Mouse (Mus musculus): Measurements from ENCODE around the gene Rhbg.

Rhbg gene

GRCm38 (mm10) chr3:88206500-88206899 is 48.0 kb downstream of the Rhbg start:
- no peak for DNase-seq

GRCm38 (mm10) chr3:88205563-88206491 is 48.7 kb downstream of the Rhbg start:
- no peak for DNase-seq

DNA sequence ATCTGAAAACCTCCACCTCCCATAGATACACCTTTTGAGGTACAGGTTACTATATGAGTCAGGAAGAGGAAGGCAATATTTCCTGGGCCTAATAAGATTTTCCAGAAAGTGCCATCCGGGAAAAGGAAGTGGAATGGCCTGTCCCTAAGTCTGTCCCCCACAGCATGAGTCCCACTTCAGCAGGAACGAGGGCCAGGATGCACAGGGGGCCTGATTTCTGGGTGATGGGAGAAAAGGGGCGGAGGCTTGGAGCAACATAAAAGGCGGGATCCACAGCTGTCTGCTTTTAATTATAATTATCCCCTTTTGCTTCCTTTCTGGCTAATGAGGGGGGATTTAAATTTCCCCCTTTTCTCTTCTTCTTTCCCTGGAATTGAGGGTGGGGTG is 49.3 kb downstream of the Rhbg start:
- DNase-seq: no peak

DNA sequence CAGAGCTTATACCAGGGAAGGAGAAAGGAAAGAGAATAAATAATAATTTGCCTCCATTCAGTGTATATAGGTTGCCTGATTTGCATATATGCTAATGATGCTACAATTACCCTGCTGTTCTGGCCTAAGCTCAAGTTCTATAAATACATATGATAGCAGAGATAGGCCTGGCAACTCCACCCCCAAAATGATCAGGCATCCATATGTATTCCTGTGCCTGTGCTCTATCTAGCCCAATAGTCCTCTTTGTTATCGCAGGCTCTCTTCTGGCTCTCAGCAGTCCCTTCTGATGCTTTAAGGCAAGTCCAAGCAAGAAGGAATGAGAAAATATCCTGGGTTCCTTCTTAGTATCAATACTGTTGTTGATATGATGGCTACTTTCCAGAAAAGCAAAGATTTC is 49.8 kb downstream of the Rhbg start:
- no peak for DNase-seq

DNA sequence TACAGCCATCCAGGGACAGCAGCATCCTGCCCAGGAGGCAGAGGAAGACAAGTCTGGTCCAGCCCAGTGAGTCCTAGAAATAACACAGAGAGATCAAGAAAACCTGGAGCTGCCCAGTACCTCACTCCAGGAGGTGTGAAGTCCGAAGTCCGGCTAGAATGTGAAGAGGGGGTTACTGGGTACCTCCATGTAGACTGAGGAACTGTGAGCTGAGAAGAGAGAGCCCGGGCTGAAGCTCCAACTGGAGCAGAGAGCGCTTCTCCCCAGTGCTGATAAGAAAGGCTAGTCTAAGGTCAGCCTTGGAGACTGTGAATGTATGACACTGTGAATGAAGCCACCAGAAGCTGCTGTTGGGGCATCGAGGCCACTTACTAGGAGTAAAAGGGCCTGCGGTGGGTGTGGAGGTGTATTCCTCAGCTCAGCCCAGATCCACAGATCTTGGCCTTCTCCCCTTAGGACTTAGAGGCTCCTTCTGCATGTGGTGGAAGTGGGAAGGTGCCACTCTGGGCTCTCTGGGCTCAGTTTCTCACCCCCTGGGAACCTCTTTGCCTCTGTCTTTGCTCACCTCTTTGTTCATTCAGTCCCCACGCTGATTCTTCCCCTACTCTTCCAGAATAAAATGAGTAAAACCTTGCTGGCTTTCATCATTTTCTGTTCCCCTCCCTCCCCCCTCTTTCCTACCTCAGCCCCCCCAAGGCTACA is 50.4 kb downstream of the Rhbg start:
- DNase-seq: no peak

DNA sequence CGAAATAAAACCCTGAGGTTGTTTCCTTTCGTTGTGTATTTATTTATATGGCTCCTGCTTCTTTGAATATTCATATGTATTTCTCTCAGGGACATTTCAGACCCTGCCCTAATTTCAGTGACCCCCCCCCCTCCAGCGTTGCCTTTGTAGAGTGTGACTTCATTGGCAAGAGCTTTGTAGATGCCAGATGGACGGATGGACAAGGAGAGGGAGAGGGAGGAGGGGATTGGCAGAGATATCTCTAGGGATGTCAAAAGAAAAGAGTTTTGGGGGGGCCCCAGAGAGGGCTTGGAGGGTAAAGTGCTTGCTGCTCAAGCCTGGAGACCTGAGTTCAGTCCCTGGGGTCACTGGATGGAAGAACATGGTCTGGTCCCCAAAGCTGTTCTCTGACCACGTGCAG is 51.1 kb downstream of the Rhbg start:
- no peak for DNase-seq

DNA sequence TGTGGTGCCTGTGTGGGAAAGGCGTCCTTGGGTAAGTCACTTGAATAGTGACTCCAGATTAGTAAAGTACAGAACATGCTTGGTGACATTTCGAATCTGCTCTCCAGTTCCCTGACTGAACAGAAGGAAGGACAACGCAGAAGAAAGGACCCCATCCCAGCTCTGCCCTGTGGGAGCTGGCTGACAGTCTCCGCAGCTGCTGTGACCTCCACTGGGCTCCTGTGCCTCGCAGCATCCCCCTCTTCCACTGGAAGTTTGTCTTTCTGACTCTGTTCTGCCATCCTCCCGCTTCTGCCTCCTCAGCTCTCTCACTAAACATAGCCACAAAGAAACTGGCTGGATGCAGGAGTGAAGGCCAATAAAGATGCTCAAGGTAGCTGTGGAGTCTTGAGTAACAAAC is 51.5 kb downstream of the Rhbg start:
- no peak for DNase-seq

GRCm38 (mm10) chr3:88201640-88202039 is 52.9 kb downstream of the Rhbg start:
- DNase-seq: no peak

- no peak for DNase-seq
Observed at GRCm38 (mm10) chr3:88200972-88201330, 53.6 kb downstream of the Rhbg start.

DNA sequence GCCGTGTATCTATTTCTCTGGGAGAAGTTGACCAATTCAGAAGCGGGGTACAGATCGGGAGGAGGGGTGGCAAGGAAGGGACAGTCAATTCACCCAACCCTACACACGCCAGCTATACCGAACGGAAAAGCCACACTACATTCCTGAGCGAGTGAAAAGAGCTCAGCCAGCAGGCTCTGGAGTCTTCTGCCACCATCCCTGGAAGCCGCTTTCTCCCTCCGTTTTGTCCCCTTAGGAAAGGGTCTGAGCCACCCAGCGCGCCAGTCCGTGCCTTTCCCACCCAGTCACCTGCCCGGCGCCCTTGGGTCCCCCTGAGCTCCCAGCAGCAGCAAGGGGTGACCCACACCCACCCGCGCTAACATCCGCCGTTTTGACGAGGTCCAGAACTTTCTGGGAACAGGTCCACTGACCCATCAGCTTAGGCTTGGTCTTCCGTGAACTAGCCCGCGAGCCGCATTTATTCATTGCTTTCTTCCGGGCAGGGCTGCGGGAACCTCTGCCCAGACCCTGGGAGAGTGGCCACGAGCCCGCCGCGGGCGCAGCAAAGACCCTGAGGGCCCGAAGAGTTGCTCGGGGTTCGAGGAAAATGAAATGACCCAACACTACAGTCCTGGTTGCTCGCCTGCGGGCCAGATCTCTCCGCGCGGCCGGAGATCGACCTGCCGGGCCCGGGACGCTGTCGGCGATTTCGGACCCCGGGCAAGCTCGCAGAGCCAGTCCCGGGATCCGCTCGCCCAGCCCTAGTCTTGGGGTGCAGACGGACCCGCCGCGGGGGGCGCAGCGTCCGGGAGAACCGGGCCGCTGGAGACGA is 54.1 kb downstream of the Rhbg start:
- peak; percentile 34 for DNase-seq

DNA sequence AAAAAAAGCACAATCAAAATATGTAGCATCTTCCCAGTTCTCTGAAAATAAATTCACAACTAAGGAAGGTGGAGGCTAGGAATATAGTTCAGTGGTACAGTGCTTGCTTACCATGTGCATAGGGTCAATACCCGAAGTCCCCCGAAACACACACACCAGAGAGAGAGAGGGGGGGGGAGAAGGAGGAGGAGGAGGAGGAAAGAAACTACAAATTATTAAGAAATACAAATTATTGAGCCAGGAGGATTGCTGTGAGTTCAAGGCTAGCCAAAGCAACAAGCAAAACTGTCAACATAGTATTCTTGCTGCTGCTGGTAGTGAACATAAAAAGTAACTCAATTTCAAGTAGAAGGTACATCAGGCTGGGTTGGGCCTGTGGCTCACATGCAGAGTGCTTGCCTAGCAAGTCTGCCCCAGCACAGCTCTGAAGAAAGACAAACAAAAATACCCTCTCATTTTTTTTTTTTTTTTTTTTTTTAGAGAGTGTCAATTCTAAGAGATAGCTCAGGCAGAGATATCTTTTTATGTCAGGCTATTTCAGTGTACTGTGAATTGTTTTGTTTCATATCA is 54.9 kb downstream of the Rhbg start:
- no peak for DNase-seq

GRCm38 (mm10) chr3:88198505-88199020 is 55.9 kb downstream of the Rhbg start:
- DNase-seq: no peak

GRCm38 (mm10) chr3:88197741-88198504 is 56.6 kb downstream of the Rhbg start:
- no peak for DNase-seq
